Mouse (Mus musculus): Measurements from ENCODE around the gene Gm20696. TPM values are rescaled to one million over a fixed set of nuclear protein-coding genes. Genes with fewer than 3 reads are reported as not detected.

The Gm20696 gene
- polyA plus RNA-seq, 1 experiment from 2014 or later: 0.99 TPM

GRCm38 (mm10) chr6:99485884-99486640 lies 180.5 kb downstream of the Gm20696 start:
- peak overlapping the region; percentile 87 for H3K27ac ChIP-seq (ENCODE audit: low read depth, low read length)
- no peak for DNase-seq (ENCODE audit: low spot score)

GRCm38 (mm10) chr6:99485217-99485883 lies 181.2 kb downstream of the Gm20696 start:
- H3K4me3 ChIP-seq (ENCODE audit: low read depth, low read length): peak overlapping the region; percentile 6; the same call in 1 of the 2 replicates
- peak; percentile 94 for ATAC-seq

More at GRCm38 (mm10) chr6:99485884-99486640, 180.5 kb downstream of the Gm20696 start:
- H3K27me3 ChIP-seq (replicated peaks; ENCODE audit: control insufficient read depth, insufficient read depth, low read length): no peaks in the 10 kb centered on the region
- H3K9ac ChIP-seq (ENCODE audit: low read length): peak overlapping the region; percentile 21
- H3K4me2 ChIP-seq (ENCODE audit: low read length): peak overlapping the region; percentile 48; the same call in 1 of the 2 replicates
- no peak overlapping the region for H3K4me3 ChIP-seq (ENCODE audit: low read depth, low read length)
- H3K4me1 ChIP-seq (ENCODE audit: control insufficient read depth, insufficient read depth, low read length): peaks cover 21% of the 10 kb centered on the region
- H3K36me3 ChIP-seq (ENCODE audit: control insufficient read depth, insufficient read depth, low read length): no peaks in the 10 kb centered on the region
- no peaks in the 10 kb centered on the region for H3K9me3 ChIP-seq (replicated peaks; ENCODE audit: control insufficient read depth, low read length)
- WGBS: 41% methylated on average over 12 of the region's 12 CpGs
- no peak for ATAC-seq

DNA sequence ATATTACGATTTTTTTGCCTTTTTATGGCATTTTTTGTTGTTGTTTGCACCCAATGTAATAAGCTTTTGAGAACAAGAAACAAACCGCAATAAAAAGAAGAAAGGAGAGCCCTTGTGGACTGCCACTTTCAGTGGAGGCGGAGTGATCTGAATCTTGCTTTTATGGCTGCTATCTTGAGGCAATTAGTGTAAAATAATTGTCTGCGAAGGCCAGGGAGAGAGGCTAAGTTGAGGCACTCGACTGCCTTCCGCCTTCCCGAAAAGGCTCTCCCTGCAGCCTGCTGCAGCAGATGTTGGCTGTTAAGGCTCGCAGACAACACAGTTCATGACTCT lies 181.7 kb downstream of the Gm20696 start:
- ATAC-seq (no peak), DNase-seq (ENCODE audit: low spot score) (no peak)
- Histone ChIP-seq H3K9me3 (replicated peaks; ENCODE audit: control insufficient read depth, low read length) (no peaks in the 10 kb centered on the region; the same call in 1 of the 2 replicates), H3K4me1 (ENCODE audit: control insufficient read depth, insufficient read depth, low read length) (peaks cover 21% of the 10 kb centered on the region), H3K36me3 (ENCODE audit: control insufficient read depth, insufficient read depth, low read length) (no peaks in the 10 kb centered on the region), H3K4me3 (ENCODE audit: low read depth, low read length) (peak overlapping the region; percentile 6; the same call in 1 of the 2 replicates), H3K4me2 (ENCODE audit: low read length) (peak overlapping the region; percentile 48), H3K27me3 (replicated peaks; ENCODE audit: control insufficient read depth, insufficient read depth, low read length) (no peaks in the 10 kb centered on the region), H3K27ac (ENCODE audit: low read depth, low read length) (peak overlapping the region; percentile 85), H3K9ac (ENCODE audit: low read length) (peak overlapping the region; percentile 49)
- WGBS: 12% methylated on average over 8 of the region's 8 CpGs

More at GRCm38 (mm10) chr6:99485217-99485883, 181.2 kb downstream of the Gm20696 start:
- peak overlapping the region; percentile 49 for H3K9ac ChIP-seq (ENCODE audit: low read length)
- WGBS: 3% methylated on average over 20 of the region's 20 CpGs
- H3K4me1 ChIP-seq (ENCODE audit: control insufficient read depth, insufficient read depth, low read length): peaks cover 21% of the 10 kb centered on the region
- peak overlapping the region; percentile 87 for H3K27ac ChIP-seq (ENCODE audit: low read depth, low read length)
- H3K36me3 ChIP-seq (ENCODE audit: control insufficient read depth, insufficient read depth, low read length): no peaks in the 10 kb centered on the region
- peak; percentile 97 for DNase-seq (ENCODE audit: low spot score)
- no peaks in the 10 kb centered on the region; the same call in 1 of the 2 replicates for H3K9me3 ChIP-seq (replicated peaks; ENCODE audit: control insufficient read depth, low read length)
- H3K27me3 ChIP-seq (replicated peaks; ENCODE audit: control insufficient read depth, insufficient read depth, low read length): no peaks in the 10 kb centered on the region
- H3K4me2 ChIP-seq (ENCODE audit: low read length): peak overlapping the region; percentile 48

- WGBS: 75% methylated on average over 7 of the region's 7 CpGs
- Histone ChIP-seq H3K9me3 (replicated peaks; ENCODE audit: control insufficient read depth, low read length) (no peaks in the 10 kb centered on the region; the same call in 1 of the 2 replicates), H3K36me3 (ENCODE audit: control insufficient read depth, insufficient read depth, low read length) (no peaks in the 10 kb centered on the region), H3K27me3 (replicated peaks; ENCODE audit: control insufficient read depth, insufficient read depth, low read length) (no peaks in the 10 kb centered on the region), H3K4me3 (ENCODE audit: low read depth, low read length) (no peak overlapping the region), H3K9ac (ENCODE audit: low read length) (0 out of 2 replicates have a peak overlapping the region, but pooled peaks have one; percentile 25), H3K4me2 (ENCODE audit: low read length) (no peak overlapping the region), H3K4me1 (ENCODE audit: control insufficient read depth, insufficient read depth, low read length) (peaks cover 21% of the 10 kb centered on the region), H3K27ac (ENCODE audit: low read depth, low read length) (no peak overlapping the region)
- ATAC-seq (no peak), DNase-seq (ENCODE audit: low spot score) (peak; percentile 17)
These were observed 182.3 kb downstream of the Gm20696 start for GRCm38 (mm10) chr6:99484197-99484725.

DNA sequence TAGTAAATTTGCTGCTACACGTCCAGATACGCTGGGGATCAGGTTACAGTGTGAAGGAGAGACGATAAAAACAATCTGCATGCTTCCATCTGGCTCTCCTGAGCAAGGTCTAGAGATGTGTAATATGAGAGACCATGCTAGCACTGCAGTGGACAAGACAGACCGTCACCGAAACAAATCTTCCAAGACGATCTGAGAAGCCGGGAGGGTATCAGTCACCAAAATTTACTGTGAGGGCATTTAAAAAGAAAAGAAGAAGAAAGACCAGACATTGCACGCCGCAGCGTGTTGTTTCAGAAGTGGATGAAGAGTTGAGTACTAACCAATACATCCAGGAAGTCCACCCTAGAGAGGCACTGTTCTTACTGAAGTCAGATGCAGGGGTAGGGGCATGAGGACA lies 183.0 kb downstream of the Gm20696 start:
- Histone ChIP-seq H3K4me3 (ENCODE audit: low read depth, low read length) (no peak overlapping the region), H3K27ac (ENCODE audit: low read depth, low read length) (no peak overlapping the region), H3K4me2 (ENCODE audit: low read length) (no peak overlapping the region), H3K36me3 (ENCODE audit: control insufficient read depth, insufficient read depth, low read length) (no peaks in the 10 kb centered on the region), H3K9me3 (replicated peaks; ENCODE audit: control insufficient read depth, low read length) (no peaks in the 10 kb centered on the region; the same call in 1 of the 2 replicates), H3K4me1 (ENCODE audit: control insufficient read depth, insufficient read depth, low read length) (peaks cover 21% of the 10 kb centered on the region), H3K27me3 (replicated peaks; ENCODE audit: control insufficient read depth, insufficient read depth, low read length) (no peaks in the 10 kb centered on the region), H3K9ac (ENCODE audit: low read length) (no peak overlapping the region)
- DNase-seq (ENCODE audit: low spot score) (no peak), ATAC-seq (no peak)
- 84% methylated on average over 10 of the region's 10 CpGs for WGBS

DNA sequence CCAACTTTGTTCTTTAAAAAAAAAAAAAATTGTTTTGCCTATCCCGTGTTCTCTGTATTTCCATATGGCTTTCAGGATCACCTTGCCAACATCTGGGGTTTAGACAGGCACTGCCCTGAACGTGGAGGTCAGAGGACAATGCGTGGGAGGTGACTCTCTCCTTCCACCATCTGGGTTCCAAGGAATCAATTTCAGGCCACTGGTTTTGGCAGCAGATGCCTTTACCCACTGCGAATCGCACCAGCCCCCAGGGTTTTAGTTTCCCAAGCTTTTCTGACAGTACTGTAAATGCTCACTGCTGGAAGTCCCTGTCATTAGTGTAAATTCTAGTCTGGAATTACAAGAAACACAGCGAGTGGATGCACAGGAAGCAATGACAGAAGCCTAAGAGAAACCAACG lies 185.0 kb downstream of the Gm20696 start:
- ATAC-seq: no peak
- H3K27ac ChIP-seq (ENCODE audit: low read depth, low read length): no peak overlapping the region

DNA sequence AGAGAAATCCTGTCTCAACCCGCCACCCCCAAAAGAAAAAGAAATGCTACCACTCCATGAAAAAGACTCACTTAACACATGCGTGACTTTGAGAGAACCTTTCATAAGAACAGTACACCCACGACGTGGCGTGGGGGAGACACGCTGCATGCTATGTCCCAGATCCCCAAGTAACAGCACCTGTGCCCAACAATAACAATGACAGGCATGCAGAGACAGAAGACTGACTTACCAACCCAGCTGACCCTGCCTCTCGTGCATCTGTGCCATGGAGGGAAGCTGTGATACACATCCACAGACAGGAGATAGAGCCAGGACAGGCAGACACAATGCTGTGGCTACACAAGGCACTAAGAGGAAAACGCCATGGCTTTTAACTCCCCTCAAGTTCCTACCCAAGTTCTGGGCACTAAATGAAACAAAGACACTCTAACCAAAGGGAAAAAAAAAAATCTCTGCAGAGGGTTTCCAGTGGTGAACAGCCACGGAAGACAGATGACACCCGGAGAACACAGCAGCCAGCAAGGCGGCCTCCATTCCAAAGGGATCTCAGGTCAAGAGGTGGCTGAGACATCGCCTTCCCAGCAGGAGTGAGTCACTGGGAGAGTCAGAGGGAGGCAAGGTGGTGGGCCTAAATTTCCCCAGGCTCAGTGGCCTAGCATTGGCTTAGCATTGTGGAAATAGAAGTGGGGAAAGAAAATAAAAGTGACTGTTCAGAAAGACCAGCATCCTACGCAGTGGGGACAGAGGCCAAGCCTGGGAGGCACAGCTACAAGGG lies 187.5 kb downstream of the Gm20696 start:
- H3K9ac ChIP-seq (ENCODE audit: low read length): no peak overlapping the region
- WGBS: 92% methylated on average over 13 of the region's 13 CpGs
- no peaks in the 10 kb centered on the region for H3K36me3 ChIP-seq (ENCODE audit: control insufficient read depth, insufficient read depth, low read length)
- no peak overlapping the region for H3K4me2 ChIP-seq (ENCODE audit: low read length)
- H3K4me1 ChIP-seq (ENCODE audit: control insufficient read depth, insufficient read depth, low read length): peaks cover under 1% of the 10 kb centered on the region
- no peak overlapping the region for H3K4me3 ChIP-seq (ENCODE audit: low read depth, low read length)
- no peak for ATAC-seq
- no peak overlapping the region for H3K27ac ChIP-seq (ENCODE audit: low read depth, low read length)
- no peak for DNase-seq (ENCODE audit: low spot score)
- no peaks in the 10 kb centered on the region for H3K27me3 ChIP-seq (replicated peaks; ENCODE audit: control insufficient read depth, insufficient read depth, low read length)
- H3K9me3 ChIP-seq (replicated peaks; ENCODE audit: control insufficient read depth, low read length): no peaks in the 10 kb centered on the region; the same call in 1 of the 2 replicates

More for the DNA sequence above, 185.0 kb downstream of the Gm20696 start:
- no peak overlapping the region for H3K9ac ChIP-seq (ENCODE audit: low read length)
- no peaks in the 10 kb centered on the region for H3K36me3 ChIP-seq (ENCODE audit: control insufficient read depth, insufficient read depth, low read length)
- no peaks in the 10 kb centered on the region for H3K27me3 ChIP-seq (replicated peaks; ENCODE audit: control insufficient read depth, insufficient read depth, low read length)
- peaks cover 21% of the 10 kb centered on the region for H3K4me1 ChIP-seq (ENCODE audit: control insufficient read depth, insufficient read depth, low read length)
- no peak overlapping the region for H3K4me3 ChIP-seq (ENCODE audit: low read depth, low read length)
- DNase-seq (ENCODE audit: low spot score): no peak
- no peak overlapping the region for H3K4me2 ChIP-seq (ENCODE audit: low read length)
- WGBS: 81% methylated on average over 7 of the region's 7 CpGs
- no peaks in the 10 kb centered on the region; the same call in 1 of the 2 replicates for H3K9me3 ChIP-seq (replicated peaks; ENCODE audit: control insufficient read depth, low read length)

DNA sequence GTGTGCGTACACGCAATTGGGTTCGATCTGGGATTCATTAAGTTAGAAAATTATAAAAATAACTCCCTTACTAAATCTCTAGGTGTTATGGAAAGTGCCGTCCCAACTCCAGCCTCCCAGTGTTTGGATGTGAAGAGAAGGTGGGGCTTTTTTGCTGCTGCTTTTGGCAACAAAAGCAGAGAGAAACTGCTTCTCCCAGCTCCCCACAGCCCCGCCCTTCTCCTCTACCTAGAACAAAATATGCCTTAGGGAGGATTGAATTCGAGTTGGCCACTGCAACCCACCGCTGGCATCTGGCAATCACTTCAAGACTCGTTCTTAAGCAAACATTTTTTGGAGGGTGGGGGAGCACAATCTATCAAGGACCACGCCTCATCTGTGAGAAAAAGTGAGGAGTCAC lies 191.6 kb downstream of the Gm20696 start:
- Histone ChIP-seq H3K27ac (ENCODE audit: low read depth, low read length) (no peak overlapping the region), H3K4me1 (ENCODE audit: control insufficient read depth, insufficient read depth, low read length) (peaks cover 5% of the 10 kb centered on the region), H3K36me3 (ENCODE audit: control insufficient read depth, insufficient read depth, low read length) (no peaks in the 10 kb centered on the region), H3K4me2 (ENCODE audit: low read length) (no peak overlapping the region), H3K9ac (ENCODE audit: low read length) (no peak overlapping the region), H3K27me3 (replicated peaks; ENCODE audit: control insufficient read depth, insufficient read depth, low read length) (no peaks in the 10 kb centered on the region), H3K4me3 (ENCODE audit: low read depth, low read length) (no peak overlapping the region), H3K9me3 (replicated peaks; ENCODE audit: control insufficient read depth, low read length) (no peaks in the 10 kb centered on the region)
- ATAC-seq (no peak), DNase-seq (ENCODE audit: low spot score) (no peak)
- WGBS: 82% methylated on average over 9 of the region's 9 CpGs
